Mouse (Mus musculus) ES-Bruce4 (cell line): ENCODE measurements around the gene Car9. TPM values are rescaled to one million over a fixed set of nuclear protein-coding genes. Genes with fewer than 3 reads are reported as not detected.

Experiments
- H3K27ac ChIP-seq: 2 replicates; pipeline ENCODE4 v1.5.1; 2012; ENCODE audit warnings: low read length, inconsistent platforms; ENCODE audit not compliant: insufficient read depth
- H3K27me3 ChIP-seq: 2 replicates; pipeline ENCODE4 v1.6.1; 2012; ENCODE audit warnings: mild to moderate bottlenecking, low read length, inconsistent platforms; ENCODE audit not compliant: control insufficient read depth, poor library complexity, insufficient read depth, severe bottlenecking
- H3K36me3 ChIP-seq: 2 replicates; pipeline ENCODE4 v1.6.1; 2012; ENCODE audit warnings: inconsistent platforms, mild to moderate bottlenecking, low read length, moderate library complexity; ENCODE audit not compliant: control insufficient read depth, poor library complexity, insufficient read depth, severe bottlenecking
- H3K4me1 ChIP-seq: one replicate; pipeline ENCODE4 v1.8.1; 2011; ENCODE audit warnings: low read length; ENCODE audit not compliant: control insufficient read depth, insufficient read depth
- H3K4me3 ChIP-seq: 2 replicates; pipeline ENCODE4 v1.5.1; 2011; ENCODE audit warnings: low read depth, mild to moderate bottlenecking, low read length
- H3K9ac ChIP-seq: 2 replicates; pipeline ENCODE4 v1.6.1; 2012; ENCODE audit warnings: low read depth, mild to moderate bottlenecking, inconsistent platforms; ENCODE audit not compliant: poor library complexity, severe bottlenecking
- H3K9me3 ChIP-seq: replicated peaks from 2 replicates; pipeline ENCODE4 v1.6.1; 2012; ENCODE audit warnings: mild to moderate bottlenecking, low read length, inconsistent platforms; ENCODE audit not compliant: control insufficient read depth, poor library complexity, insufficient read depth, severe bottlenecking
- CTCF ChIP-seq: IDR thresholded peaks from one replicate; pipeline ENCODE4 v1.8.1; 2011; ENCODE audit warnings: low read depth, low read length
- EP300 ChIP-seq: IDR thresholded peaks from 2 replicates; pipeline ENCODE4 v1.6.1; 2011; ENCODE audit warnings: low read depth, low read length; ENCODE audit not compliant: insufficient read depth
- POLR2A ChIP-seq: IDR thresholded peaks from one replicate; pipeline ENCODE4 v1.8.1; 2011; ENCODE audit warnings: low read length; ENCODE audit not compliant: insufficient read depth
- polyA plus RNA-seq: library from polyadenylated mRNA; stranded (reverse); fragments of >200 nt; gene quantifications from 2 replicates; pipeline ENCODE4 v1.2.4, GENCODE M21; 2011; ENCODE audit warnings: low read depth; ENCODE audit not compliant: missing spikeins, insufficient read depth, insufficient read length

Car9 gene
- polyA plus RNA-seq, 1 experiment = 0.61 TPM

GRCm38 (mm10) chr4:43513300-43513699 is 6.5 kb downstream of the Car9 start:
- Histone ChIP-seq H3K9ac (no peak overlapping the region), H3K36me3 (no peaks in the 10 kb centered on the region), H3K27ac (no peak overlapping the region), H3K4me1 (peaks cover 3% of the 10 kb centered on the region), H3K9me3 (no peaks in the 10 kb centered on the region), H3K27me3 (no peaks in the 10 kb centered on the region), H3K4me3 (no peak overlapping the region)
- no peak for TF ChIP-seq EP300
- no peak for TF ChIP-seq POLR2A
- no peak for TF ChIP-seq CTCF

DNA sequence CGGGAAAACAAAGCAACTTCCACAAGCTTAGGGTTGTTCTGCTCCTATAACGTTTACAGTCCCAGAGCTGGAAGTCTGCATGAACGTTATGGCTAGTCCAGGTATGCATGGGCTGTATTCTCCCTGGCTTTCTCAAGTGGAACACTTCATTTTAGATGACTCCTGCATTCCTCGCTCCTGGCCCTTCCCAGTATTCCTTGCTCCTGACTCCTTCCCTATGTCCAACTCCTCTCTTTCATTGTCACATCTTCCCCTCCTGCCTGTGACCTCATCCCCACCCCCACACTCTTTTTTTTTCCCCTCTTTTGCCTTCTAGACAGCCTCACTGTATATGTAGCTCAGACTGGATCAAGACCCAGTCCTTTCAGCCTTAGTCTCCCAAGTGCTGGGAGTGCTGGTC is 7.0 kb downstream of the Car9 start:
- Histone ChIP-seq H3K9me3 (no peaks in the 10 kb centered on the region), H3K4me1 (peaks cover 3% of the 10 kb centered on the region), H3K27ac (no peak overlapping the region), H3K9ac (no peak overlapping the region), H3K36me3 (no peaks in the 10 kb centered on the region), H3K4me3 (no peak overlapping the region), H3K27me3 (no peaks in the 10 kb centered on the region)
- no peak for TF ChIP-seq CTCF
- TF ChIP-seq POLR2A = no peak
- no peak for TF ChIP-seq EP300

DNA sequence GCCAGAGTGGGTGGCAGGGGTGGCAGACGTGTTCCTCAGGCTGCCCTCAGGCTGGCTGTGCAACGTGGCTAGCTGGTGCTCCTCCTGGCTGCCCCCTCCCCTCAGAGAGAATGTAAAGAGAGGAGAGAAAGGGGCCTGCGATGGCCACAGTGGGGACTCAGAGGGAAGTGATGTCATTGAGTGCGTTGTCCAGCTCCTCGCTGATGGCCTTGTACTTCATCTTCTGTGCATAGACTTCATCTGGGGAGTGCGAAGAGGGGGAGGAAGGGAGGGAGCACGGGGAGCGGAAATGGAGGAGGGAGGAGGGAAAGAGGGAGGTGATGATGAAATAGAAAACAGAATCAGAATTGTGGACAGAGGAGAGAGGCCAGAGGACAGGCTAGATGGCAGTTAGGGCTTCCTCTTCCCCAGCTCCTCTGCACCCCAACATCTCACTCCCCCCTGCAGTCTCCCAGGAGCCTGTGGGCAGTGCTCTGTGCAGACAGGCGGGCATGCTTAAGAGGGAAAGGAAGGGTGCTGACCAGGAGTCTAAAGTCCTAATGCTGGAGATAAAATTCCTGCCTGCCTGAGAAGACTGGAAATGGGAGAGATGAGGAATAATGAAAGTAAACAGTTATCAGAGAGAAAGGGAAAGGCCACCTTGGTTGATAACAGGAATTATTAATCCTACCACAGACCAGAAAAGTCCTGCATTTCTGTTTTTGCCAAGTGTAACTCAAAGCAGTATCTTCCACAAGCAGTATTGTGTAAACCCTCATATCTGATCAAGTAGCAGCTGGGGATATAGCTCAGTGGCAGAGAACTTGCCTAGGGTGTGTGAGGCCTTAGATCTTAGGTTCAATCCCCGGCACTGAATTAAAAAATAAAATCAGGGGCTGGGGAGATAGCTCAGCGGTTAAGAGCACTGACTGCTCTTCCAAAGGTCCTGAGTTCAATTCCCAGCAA is 9.3 kb downstream of the Car9 start:
- Histone ChIP-seq H3K9ac (no peak overlapping the region), H3K27me3 (no peaks in the 10 kb centered on the region), H3K36me3 (no peaks in the 10 kb centered on the region), H3K9me3 (no peaks in the 10 kb centered on the region), H3K4me3 (no peak overlapping the region), H3K4me1 (no peaks in the 10 kb centered on the region), H3K27ac (no peak overlapping the region)
- TF ChIP-seq CTCF (no peak), POLR2A (no peak), EP300 (no peak)

DNA sequence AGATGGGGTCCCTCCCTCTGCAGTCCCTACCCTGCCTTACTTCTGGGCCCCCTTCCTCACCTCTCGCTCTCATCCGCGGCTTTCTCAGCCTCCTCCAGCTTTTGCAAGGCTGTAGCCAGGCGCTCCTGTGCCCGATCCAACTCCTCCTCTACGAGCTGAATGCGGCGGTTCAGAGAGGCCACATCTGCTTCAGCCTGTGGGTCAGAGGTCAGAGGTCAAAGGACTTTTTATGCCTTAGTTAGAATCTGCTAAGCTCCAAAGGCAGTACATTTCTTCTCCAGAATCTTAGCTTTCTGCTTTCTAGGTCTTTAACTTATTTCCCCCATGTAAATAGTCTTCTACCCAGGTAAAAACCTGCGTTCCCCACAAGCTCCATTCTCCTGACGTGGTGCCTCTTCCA is 12.8 kb downstream of the Car9 start:
- H3K9me3 ChIP-seq = no peaks in the 10 kb centered on the region
- no peak overlapping the region for H3K27ac ChIP-seq
- H3K4me1 ChIP-seq = no peaks in the 10 kb centered on the region
- H3K27me3 ChIP-seq = no peaks in the 10 kb centered on the region
- no peak for TF ChIP-seq CTCF
- no peak for TF ChIP-seq EP300
- TF ChIP-seq POLR2A = no peak
- no peak overlapping the region for H3K9ac ChIP-seq
- peak overlapping the region; percentile 19 for H3K4me3 ChIP-seq
- H3K36me3 ChIP-seq = no peaks in the 10 kb centered on the region

DNA sequence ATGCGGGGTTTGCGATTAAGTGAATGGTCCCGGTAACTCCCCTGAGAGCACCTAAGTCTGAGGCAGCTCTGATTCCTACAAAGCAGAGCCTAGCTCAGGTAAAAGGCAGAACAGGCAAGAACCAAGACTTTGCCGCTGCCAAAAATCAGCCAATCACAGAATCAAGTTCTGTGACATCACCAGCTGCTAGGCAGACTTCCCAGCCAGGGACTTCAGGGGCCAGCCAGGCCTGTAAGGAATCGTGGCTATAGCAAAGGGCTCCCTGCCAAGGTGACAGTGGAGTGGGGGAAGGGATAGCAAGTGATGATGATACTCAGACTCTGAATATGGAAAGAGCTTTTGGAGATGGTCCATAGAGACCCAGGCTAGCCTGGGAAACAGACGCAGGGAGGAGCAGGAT is 13.2 kb downstream of the Car9 start:
- no peaks in the 10 kb centered on the region for H3K4me1 ChIP-seq
- H3K27me3 ChIP-seq = no peaks in the 10 kb centered on the region
- no peaks in the 10 kb centered on the region for H3K9me3 ChIP-seq
- H3K27ac ChIP-seq = no peak overlapping the region
- H3K4me3 ChIP-seq = no peak overlapping the region
- no peak overlapping the region for H3K9ac ChIP-seq
- no peaks in the 10 kb centered on the region for H3K36me3 ChIP-seq
- TF ChIP-seq CTCF (no peak), POLR2A (no peak), EP300 (no peak)

DNA sequence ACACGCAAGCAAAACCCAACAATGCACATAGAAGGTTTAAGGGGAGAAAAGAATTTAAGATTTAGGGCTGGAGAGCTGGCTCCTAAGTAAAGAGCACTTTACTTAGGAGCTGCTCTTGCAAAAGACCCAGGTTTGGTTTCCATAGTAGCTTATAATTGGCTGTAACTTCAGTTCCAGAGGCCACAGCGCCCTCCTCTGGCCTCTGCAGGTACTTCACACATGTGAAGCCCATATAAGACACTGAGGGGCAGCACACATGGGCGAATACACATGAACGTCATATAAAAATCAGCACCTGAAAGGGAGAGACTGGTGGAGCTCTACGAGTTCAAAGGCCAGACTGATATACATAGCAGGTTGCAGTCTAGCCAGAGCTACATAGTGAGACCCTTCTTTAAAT is 21.1 kb downstream of the Car9 start:
- Histone ChIP-seq H3K4me3 (no peak overlapping the region), H3K27me3 (no peaks in the 10 kb centered on the region), H3K9ac (no peak overlapping the region), H3K4me1 (no peaks in the 10 kb centered on the region), H3K36me3 (peaks cover 15% of the 10 kb centered on the region), H3K27ac (no peak overlapping the region), H3K9me3 (no peaks in the 10 kb centered on the region)
- TF ChIP-seq CTCF (peak; percentile 78), POLR2A (no peak)
